Mouse (Mus musculus): ENCODE data around the gene 4930404N11Rik. TPM values are rescaled to one million over a fixed set of nuclear protein-coding genes. Genes with fewer than 3 reads are reported as not detected.

The 4930404N11Rik gene
- total RNA-seq, 2 experiments from 2014 or later: 0.93 to 1.3 TPM

DNA sequence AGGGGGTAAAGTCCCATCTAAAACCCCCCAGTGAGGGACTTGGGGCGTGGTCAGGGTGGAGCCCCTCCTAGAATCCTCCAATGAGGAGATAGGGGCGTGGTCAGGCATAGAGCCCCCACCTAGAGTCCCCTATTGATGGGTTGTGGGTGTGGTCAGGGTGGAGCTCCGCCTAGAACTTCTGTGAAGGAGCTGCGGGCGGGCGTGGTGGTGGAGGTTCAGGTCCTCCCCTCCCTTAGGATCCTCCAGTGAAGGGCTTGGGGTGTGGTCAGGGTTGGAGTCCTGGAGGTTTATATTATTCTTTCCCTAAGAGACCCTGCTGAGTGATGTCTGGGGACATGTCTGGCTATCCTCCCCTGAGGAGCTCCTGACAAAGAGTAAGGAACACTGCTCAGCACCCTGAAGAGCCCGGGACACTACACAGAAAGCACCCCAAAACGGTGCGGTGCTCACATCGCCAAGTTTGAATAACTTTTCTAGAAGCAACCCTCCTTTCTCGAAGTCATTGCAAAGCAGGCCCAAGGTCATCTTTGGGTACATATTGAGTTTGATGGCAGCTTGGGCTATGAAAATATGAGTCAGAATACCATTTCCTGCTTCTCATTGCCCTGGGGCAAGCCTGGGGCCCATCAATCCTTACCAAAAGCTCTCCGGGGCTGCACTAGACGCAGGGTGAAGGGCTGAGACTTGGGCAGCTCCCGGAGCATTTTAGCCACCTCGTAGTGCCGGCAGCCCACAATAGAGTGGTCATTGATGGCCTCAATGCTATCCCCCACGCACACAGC lies 24.9 kb downstream of the 4930404N11Rik start:
- intact Hi-C loops (cut with DNase I): no loop called here
- no peak for DNase-seq (ENCODE audit: low spot score in 2 of 2)

DNA sequence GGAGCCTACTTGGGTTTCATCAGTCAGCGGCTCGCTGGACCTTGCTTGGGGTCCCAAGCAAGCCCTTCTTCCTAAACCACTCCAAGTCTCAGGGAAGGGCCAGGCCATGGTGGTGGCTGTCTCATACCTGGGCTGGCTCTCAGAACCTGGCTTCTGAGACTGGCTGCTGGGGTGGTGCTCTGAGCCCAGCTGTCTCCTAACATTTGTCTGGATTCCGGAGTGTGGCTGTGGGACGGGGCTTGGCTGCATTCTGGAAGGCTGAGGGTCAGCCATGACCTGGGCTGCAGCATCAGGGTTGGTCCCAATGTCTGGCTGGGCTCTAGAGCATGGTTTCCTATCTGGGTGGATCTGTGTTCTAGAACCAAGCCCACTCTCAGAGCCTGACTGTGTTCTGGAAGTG lies 29.1 kb downstream of the 4930404N11Rik start:
- DNase-seq (ENCODE audit: low spot score in 2 of 2): no peak
- intact Hi-C loops (cut with DNase I): no loop called here

DNA sequence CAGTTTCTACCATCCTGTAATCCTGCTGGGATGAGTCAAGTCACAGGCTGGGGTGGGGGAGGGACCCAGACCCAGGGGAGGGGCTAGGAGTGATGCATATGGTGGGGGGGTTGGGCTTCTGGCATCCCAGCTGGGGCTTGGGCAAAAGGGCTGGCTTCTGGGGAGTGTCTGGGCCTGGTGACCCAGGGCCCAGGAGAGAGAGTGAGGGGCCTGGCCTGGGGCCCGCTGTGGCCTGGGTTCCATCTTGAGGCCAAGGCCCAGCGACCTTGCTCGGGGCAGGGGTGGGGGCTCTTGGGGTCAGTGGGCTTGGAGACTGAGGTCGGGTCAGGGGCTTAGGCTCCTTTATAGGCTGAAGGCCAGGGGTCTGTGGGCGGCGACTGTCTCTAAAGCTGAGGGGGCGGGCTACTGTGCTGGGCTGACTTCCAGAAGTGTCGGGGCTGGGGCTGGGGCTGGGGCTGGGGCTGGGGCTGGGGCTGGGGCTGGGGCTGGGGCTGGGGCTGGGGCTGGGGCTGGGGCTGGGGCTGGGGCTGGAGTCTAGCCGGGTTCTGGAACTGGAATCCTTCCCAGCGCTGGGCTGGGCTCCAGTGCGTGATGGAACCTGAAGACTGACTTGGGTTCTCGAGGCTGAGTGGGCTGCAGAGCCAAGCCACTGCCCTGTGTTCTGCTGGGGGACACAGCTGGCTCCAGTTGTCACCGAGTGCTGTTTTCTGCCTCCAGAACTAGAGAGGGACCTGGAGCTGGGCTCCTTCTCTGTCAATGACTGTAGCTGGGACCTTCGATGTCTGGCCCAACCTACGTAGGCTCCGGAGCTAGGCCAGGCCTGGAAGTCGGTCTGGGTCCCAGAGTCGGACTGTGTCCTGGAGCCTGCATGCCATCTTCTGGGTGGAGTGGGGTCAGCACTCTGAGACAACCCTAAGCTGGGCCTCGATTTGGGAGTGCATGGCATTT lies 29.9 kb downstream of the 4930404N11Rik start:
- intact Hi-C loops (cut with DNase I): no loop called here
- no peak for DNase-seq (ENCODE audit: low spot score in 2 of 2)

DNA sequence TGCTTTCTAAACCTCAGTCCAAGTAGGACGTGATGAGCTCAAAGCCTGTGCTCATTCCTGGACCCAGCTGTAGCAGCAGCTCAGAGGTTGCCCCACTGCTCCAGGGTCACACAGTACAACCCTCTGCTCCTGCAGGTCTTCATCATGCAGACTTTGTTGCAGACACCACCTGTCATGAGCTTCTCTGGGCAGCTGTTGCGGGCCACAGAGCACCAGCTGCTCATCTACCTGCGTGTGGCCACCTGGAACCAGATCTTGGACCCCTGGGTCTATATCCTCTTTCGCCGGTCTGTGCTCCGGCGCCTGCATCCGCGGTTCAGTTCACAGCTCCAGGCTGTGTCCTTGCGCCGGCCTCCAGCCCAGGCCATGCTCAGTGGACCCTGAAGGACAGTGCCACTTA lies 31.3 kb downstream of the 4930404N11Rik start:
- intact Hi-C loops (cut with DNase I): no loop called here
- no peak for DNase-seq (ENCODE audit: low spot score in 2 of 2)

DNA sequence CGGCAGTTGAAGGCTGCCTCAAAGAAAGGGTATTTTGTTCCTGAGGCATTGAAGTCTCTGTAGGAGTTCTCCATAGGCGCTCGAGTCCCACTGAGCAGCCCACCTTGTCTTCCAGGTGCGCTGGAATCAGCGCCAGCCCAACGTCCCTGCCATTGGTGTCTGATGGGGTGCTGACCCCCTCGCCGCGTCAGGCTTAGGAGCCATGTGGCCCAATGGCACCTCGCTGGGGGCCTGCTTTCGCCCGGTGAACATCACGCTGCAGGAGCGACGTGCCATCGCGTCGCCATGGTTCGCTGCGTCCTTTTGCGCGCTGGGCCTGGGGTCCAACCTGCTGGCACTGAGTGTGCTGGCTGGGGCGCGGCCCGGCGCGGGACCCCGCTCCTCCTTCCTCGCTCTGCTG lies 33.3 kb downstream of the 4930404N11Rik start:
- intact Hi-C loops (cut with DNase I): no loop called here
- DNase-seq (ENCODE audit: low spot score in 2 of 2): no peak

DNA sequence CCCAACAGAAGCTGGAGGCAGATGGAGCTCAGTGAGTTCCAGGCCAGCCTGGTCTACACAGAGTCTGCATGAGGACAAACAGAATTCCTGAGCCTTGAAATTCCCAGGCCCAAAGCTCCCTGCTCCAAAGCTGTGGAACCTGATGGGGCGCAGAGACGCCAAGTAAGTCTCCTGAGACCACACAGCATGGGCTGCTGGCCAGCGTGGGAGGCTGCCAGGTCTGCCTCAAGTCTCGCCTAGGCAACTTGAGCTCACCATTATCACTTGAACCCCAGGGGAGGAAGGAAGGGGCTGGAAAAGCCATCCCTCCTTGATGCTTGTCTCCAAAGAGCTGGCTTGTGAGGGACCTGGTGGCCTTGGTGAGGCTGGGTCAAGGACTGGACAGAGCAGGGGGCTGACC lies 35.6 kb downstream of the 4930404N11Rik start:
- DNase-seq (ENCODE audit: low spot score in 2 of 2): no peak
- intact Hi-C loops (cut with DNase I): no loop called here

DNA sequence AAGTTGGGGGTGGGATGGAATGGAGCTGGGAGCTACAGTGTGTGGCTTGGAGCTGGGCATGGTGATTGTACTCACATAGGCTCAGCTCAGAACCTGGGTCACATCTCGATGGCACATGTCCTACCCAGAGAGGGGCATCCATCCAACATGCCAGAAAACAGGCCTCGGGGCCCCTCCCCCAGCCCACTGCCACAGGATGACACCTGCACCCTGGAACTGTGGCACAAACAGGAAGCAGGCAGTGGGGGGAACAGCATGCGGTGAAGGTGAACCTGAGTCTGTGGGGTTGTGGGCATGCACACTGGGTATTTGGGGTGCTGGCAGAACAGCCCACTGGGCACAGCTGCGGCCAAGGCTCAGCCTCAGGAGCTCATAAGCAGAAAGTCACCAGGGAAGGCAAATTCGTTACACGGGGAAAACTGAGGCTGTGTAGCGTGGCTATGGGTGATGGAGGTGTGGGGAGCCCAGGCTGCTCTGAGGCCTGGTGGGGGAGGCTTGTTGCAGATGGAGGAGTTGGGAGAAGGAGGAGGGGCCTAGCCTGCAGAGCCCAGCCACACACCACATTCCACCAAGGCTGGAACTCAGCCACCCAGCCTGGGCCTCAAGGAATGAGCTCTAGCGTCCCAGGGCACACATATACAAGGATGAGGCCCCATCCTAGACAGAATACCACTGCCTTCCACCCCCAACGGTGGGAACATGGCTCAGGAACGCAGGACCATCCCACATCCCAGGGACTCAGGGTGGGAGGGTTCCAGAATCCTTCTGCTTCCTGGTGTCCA lies 36.2 kb downstream of the 4930404N11Rik start:
- intact Hi-C loops (cut with DNase I): no loop called here

DNA sequence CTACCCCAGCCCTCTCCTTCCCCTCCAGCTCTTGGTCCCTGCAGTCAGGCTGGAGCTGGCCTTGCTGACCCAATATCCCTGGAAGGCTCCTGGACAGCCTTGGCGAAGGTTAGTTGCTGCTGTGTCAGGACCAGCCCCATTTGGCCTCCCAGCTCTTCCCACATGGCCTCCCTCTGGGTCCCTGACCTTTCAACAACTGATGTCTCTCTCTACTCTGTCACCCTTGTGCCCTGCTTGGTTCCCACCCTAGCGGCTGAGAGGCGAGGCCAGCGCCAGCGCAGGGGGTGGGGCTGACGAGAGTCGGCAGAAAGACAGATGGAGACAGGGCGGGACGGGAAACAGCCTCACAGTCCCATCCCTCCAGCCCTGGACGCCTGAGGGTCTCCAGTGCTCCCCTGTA lies 37.2 kb downstream of the 4930404N11Rik start, which contains the start of gene Tbxa2r:
Gene Tbxa2r (plus strand): TSS at position 346 of the 400 bp plus-strand sequence.
- no peak for DNase-seq (ENCODE audit: low spot score in 2 of 2)
- intact Hi-C loops (cut with DNase I): no loop called here

More for the DNA sequence above, 36.2 kb downstream of the 4930404N11Rik start:
- DNase-seq (ENCODE audit: low spot score in 2 of 2): no peak

DNA sequence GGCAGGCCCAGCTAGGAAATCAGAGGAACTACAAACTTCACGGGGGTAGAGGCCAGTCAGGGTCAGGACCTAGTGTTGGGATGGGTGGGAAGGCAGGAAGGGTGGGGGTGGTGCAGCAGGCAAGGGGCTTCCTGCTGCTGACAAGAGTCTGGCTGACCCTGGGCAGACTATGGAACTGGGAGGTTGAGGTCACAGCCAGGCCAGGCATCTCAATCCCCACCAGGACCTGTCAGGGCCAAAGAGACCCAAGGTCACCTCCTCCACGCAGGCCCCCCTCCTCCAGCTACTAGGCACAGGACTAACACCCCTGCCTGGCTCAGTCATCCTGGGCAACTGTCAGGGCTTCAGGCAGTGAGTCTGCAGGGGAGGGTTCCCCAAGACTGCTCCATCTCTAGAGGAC lies 37.7 kb downstream of the 4930404N11Rik start:
- intact Hi-C loops (cut with DNase I): no loop called here

DNA sequence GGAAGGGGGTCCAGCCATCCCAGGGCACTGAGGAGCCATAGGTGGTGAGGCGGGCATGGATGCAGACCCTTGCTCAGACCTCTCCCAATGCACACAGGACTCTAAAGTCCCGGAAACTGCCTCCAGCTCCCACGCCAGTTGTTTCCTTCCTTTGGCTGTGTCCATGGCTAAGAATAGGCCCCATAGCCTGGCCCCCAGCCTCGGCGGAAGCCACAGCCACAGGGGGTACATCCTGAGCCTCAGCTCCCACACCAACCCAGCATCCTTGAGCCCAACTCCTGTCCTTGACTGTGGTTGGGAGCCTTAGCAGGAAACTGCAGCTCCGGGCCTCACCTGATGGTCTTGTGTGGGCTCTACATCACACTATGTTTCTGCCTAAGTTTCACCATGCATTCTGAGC lies 38.8 kb downstream of the 4930404N11Rik start:
- intact Hi-C loops (cut with DNase I): no loop called here
- no peak for DNase-seq (ENCODE audit: low spot score in 2 of 2)

More for the DNA sequence above, 37.7 kb downstream of the 4930404N11Rik start:
- no peak for DNase-seq (ENCODE audit: low spot score in 2 of 2)

DNA sequence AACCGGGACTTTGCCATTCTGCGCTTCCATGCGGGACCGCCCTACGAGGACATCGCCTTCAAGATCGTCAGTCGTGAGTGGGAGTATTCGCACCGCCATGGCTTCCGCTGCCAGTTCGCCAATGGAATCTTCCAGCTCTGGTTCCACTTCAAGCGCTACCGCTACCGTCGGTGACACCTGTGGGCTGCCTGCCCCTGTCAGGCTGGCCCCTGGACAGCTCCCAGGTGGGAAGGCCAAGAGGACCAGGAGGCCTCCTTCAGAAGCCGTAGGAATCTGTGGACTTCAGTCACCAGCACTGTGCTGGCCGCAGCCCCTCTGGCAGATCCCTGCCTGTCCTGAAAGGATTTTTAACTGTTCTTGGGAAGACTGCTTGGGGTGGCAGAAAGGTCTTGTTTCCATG lies 39.8 kb downstream of the 4930404N11Rik start:
- no peak for DNase-seq (ENCODE audit: low spot score in 2 of 2)
- intact Hi-C loops (cut with DNase I): no loop called here

DNA sequence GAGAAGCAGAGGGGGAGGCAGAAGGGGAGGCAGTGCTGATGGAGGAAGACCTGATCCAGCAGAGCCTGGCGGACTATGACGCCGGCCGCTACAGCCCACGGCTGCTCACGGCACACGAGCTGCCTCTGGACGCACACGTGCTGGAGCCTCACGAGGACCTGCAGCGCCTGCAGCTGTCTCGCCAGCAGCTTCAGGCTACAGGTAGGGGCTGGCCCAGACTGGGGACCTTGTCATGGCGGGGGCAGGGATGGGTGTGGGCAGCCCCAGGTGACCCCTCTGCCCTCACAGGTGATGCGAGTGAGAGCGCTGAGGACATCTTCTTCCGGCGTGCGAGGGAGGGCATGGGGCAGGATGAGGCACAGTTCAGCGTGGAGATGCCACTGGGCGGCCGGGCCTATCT lies 40.4 kb downstream of the 4930404N11Rik start:
- DNase-seq (ENCODE audit: low spot score in 2 of 2): no peak
- intact Hi-C loops (cut with DNase I): no loop called here

DNA sequence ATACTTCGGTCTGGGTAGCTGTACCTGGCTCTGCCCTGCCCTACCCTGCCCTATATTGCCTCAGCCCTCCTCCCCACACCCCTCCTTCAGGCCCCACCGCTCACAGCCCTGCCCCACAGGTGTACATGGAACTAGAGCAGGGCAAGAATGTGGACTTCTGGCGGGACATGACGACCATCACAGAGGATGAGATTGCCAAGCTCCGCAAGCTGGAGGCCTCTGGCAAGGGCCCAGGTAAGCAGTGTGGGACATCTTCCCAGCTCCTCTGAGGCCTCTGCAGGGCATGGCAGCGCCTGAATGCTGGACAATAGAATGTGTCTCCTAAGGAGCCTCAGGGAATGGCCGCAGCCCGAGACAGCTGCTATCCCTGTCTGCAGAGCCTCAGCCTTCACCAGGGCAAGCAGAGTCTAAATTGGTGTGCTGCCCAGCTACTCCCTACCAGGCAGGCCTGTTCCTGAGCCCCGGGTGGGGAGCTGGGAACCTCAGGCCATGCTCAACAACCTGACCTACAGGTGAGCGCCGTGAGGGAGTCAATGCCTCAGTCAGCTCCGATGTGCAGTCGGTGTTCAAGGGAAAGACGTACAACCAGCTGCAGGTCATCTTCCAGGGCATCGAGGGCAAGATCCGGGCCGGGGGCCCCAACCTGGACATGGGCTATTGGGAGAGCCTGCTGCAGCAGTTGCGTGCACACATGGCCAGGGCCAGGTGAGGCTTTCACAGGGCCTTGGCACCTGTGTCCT lies 41.7 kb downstream of the 4930404N11Rik start:
- intact Hi-C loops (cut with DNase I): no loop called here
- no peak for DNase-seq (ENCODE audit: low spot score in 2 of 2)

DNA sequence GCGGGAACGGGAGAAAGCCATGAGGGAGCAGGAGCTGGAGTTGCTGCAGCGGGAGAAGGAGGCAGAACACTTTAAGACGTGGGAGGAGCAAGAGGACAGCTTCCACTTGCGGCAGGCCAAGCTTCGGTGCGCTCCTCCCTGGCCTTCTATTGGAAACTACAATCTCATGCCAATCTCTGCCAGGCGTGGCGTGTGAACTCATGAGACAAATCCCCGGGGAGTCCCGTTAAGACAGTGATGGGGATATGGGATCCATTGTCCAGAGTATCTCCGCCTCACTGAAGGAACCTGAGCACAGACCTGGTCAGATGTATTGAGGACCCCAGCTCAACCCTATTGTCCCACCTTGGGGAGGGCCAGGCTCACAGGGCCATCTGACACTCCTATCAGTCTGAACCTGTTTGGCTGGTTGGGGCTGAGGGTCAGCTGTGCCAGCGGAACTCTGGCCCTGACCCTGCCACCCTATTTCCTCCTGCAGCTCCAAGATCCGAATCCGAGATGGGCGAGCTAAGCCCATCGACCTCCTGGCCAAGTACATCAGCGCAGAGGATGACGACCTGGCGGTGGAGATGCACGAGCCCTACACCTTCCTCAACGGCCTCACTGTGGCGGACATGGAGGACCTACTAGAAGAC lies 42.4 kb downstream of the 4930404N11Rik start:
- DNase-seq (ENCODE audit: low spot score in 2 of 2): no peak
- intact Hi-C loops (cut with DNase I): no loop called here

DNA sequence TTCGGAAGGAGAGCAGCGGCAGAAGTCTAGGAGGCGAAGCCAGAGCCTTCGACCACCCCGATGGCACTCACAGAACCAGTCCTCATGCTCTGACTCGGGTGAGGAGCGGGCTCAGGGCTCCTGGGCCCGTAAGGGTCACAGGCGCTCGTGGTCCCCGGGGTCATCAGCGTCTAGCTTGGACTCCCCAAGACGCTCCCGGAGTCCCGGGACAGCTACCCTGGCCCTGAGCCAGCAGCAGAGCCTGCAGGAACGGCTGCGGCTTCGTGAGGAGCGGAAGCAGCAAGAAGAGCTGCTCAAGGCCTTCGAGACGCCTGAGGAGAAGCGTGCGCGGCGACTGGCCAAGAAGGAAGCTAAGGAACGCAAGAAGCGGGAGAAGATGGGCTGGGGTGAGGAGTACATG lies 43.2 kb downstream of the 4930404N11Rik start:
- no peak for DNase-seq (ENCODE audit: low spot score in 2 of 2)
- intact Hi-C loops (cut with DNase I): no loop called here

DNA sequence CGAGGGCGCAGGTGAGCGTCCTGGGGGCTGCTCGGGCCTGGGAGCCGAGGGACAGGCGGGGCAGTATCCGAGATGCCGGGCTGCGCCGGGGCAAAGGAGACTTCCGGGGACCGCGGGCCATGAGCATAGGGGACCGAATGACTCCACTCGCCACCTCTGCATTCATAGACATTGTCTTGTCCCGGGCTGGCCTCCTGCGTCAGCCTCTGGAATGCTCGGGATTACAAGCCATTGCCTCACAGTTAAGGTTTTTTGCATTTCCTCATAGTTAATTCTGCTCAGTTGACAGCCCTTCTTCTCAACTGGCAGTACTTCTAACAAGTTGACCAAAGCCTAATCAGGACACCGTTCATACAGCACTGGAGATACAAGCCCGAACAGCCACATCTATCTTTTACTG lies 44.2 kb downstream of the 4930404N11Rik start:
- DNase-seq (ENCODE audit: low spot score in 2 of 2): no peak
- intact Hi-C loops (cut with DNase I): no loop called here

DNA sequence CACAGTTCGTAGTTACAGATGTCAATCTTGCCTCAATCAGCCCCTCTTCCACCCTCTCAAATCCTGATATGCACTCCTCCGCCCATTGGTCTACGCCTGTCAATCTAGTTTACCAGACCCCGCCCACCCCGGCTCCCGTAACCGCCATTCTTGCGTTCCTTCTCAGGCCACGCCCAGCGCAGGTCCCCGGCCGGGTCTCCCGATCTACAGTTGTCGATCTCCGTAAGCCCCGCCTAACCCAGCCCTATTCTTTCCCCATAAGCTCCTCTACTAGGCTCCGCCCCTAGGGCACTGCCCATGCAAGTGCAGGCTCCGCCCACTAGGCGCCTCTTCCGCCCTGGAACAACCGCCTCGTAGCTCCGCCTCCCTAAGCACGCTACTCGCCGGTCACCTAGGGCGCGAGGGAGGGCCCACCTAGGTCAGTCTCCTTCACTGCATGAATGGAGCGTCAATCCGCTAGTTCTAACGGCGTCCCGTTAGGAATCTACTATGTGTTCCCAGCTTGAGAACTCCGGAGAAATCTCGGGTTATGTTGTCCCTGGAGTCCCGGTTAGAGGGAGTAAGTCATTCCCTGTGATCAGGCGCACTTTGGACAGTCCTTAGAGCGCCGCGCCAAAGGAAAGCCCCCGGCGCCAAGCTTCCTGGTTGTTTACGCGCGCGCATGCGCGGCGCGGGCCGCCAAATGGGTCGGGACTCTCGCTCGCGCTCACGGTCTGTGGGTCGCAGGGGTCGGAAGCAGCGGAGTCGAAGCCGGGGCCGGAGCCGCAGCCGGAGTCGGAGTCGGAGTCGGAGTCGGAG lies 44.9 kb downstream of the 4930404N11Rik start, which contains the start of gene Cactin:
Gene Cactin (plus strand): TSS at position 554 of the 798 bp plus-strand sequence.
- intact Hi-C loops (cut with DNase I): no loop called here
- peak; percentile 99 to 100 for DNase-seq (ENCODE audit: low spot score in 2 of 2)
